Mouse (Mus musculus) ES-Bruce4 (cell line): Measurements from ENCODE around the gene Anp32e.

Source experiments
- EP300 ChIP-seq: IDR thresholded peaks from 2 replicates; pipeline ENCODE4 v1.6.1; 2011; ENCODE audit warnings: low read depth, low read length; ENCODE audit not compliant: insufficient read depth
- POLR2A ChIP-seq: IDR thresholded peaks from one replicate; pipeline ENCODE4 v1.8.1; 2011; ENCODE audit warnings: low read length; ENCODE audit not compliant: insufficient read depth

GRCm38 (mm10) chr3:95994381-95994846, 65.4 kb downstream of the Anp32e start:
- TF ChIP-seq POLR2A, result no peak
- no peak for TF ChIP-seq EP300
